Mouse (Mus musculus) embryonic facial prominence, embryonic 15.5 days (tissue): ENCODE results near the gene Ak2. TPM values are rescaled to one million over a fixed set of nuclear protein-coding genes. Genes with fewer than 3 reads are reported as not detected.

ENCODE experiments used
- ATAC-seq: fragments of 200-750 bp; cut with Nextera tagmentation; 2 replicates; pipeline ENCODE4 v1.8.0; 2017; ENCODE audit warnings: low read depth, moderate TSS enrichment; ENCODE audit not compliant: insufficient number of reproducible peaks, low FRiP score, low TSS enrichment
- H3K27ac ChIP-seq: fragments of 300-500 bp; sonication (generic); replicated peaks from 2 replicates; pipeline ENCODE4 v1.5.1; 2015; ENCODE audit warnings: mild to moderate bottlenecking, inconsistent platforms
- H3K27me3 ChIP-seq: fragments of 300-500 bp; sonication (generic); 2 replicates; pipeline ENCODE4 v1.6.1; 2015; ENCODE audit warnings: inconsistent platforms
- H3K36me3 ChIP-seq: fragments of 300-500 bp; sonication (generic); 2 replicates; pipeline ENCODE4 v1.6.1; 2015; ENCODE audit warnings: mild to moderate bottlenecking, inconsistent platforms
- H3K4me1 ChIP-seq: fragments of 300-500 bp; sonication (generic); 2 replicates; pipeline ENCODE4 v1.6.1; 2015; ENCODE audit warnings: inconsistent platforms
- H3K4me2 ChIP-seq: fragments of 300-500 bp; sonication (generic); replicated peaks from 2 replicates; pipeline ENCODE4 v1.6.1; 2015; ENCODE audit warnings: mild to moderate bottlenecking, inconsistent platforms
- H3K4me3 ChIP-seq: fragments of 300-500 bp; sonication (generic); replicated peaks from 2 replicates; pipeline ENCODE4 v1.5.1; 2015; ENCODE audit warnings: mild to moderate bottlenecking, inconsistent platforms
- H3K9ac ChIP-seq: fragments of 300-500 bp; sonication (generic); 2 replicates; pipeline ENCODE4 v1.6.1; 2015; ENCODE audit warnings: inconsistent platforms
- H3K9me3 ChIP-seq: fragments of 300-500 bp; sonication (generic); replicated peaks from 2 replicates; pipeline ENCODE4 v1.6.1; 2016; ENCODE audit warnings: inconsistent platforms
- WGBS: fragments of 180-500 bp; shearing (Covaris S2); methylation state at CpG from one replicate; pipeline ENCODE4 v1.1.7; 2015; 5-methylcytosine and 5-hydroxymethylcytosine counted together
- polyA plus RNA-seq: library from polyadenylated mRNA; unstranded; fragments of >200 nt; fragmentation: Nextera tagmentation; extraction: Ambion mirVana; gene quantifications from 2 replicates; pipeline ENCODE4 v1.2.1, GENCODE M21; 2015

Gene Ak2
- polyA plus RNA-seq, 1 experiment from 2014 or later = 196 TPM

- no peak for ATAC-seq
- 71% methylated on average over 4 of the region's 4 CpGs for WGBS
Observed at GRCm38 (mm10) chr4:128976577-128976976, 15.2 kb upstream of the Ak2 start.

GRCm38 (mm10) chr4:128977217-128977616 lies 14.5 kb upstream of the Ak2 start:
- Histone ChIP-seq H3K9ac (no peak overlapping the region), H3K4me2 (no peak overlapping the region), H3K9me3 (no peaks in the 10 kb centered on the region), H3K4me1 (no peaks in the 10 kb centered on the region), H3K4me3 (no peak overlapping the region), H3K27ac (no peak overlapping the region), H3K27me3 (no peaks in the 10 kb centered on the region), H3K36me3 (no peaks in the 10 kb centered on the region)
- ATAC-seq = no peak
- 58% methylated on average over 3 of the region's 3 CpGs for WGBS

More at GRCm38 (mm10) chr4:128976577-128976976, 15.2 kb upstream of the Ak2 start:
- Histone ChIP-seq H3K4me1 (no peaks in the 10 kb centered on the region), H3K4me3 (no peak overlapping the region), H3K4me2 (no peak overlapping the region), H3K27me3 (no peaks in the 10 kb centered on the region), H3K27ac (no peak overlapping the region), H3K9ac (no peak overlapping the region), H3K36me3 (no peaks in the 10 kb centered on the region), H3K9me3 (no peaks in the 10 kb centered on the region)

- no peak overlapping the region for H3K4me3 ChIP-seq
- WGBS = 39% methylated on average over 1 of the region's 1 CpGs
Observed at GRCm38 (mm10) chr4:128978634-128979033, 13.1 kb upstream of the Ak2 start.

GRCm38 (mm10) chr4:128980890-128981832 lies 10.6 kb upstream of the Ak2 start:
- Histone ChIP-seq H3K36me3 (no peaks in the 10 kb centered on the region), H3K9ac (no peak overlapping the region), H3K4me1 (no peaks in the 10 kb centered on the region), H3K9me3 (no peaks in the 10 kb centered on the region), H3K4me2 (no peak overlapping the region), H3K27me3 (no peaks in the 10 kb centered on the region), H3K4me3 (no peak overlapping the region), H3K27ac (no peak overlapping the region)
- no peak for ATAC-seq
- 71% methylated on average over 12 of the region's 12 CpGs for WGBS

More at GRCm38 (mm10) chr4:128978634-128979033, 13.1 kb upstream of the Ak2 start:
- Histone ChIP-seq H3K4me2 (no peak overlapping the region), H3K27me3 (no peaks in the 10 kb centered on the region), H3K9me3 (no peaks in the 10 kb centered on the region), H3K36me3 (no peaks in the 10 kb centered on the region), H3K9ac (no peak overlapping the region), H3K27ac (no peak overlapping the region), H3K4me1 (no peaks in the 10 kb centered on the region)
- no peak for ATAC-seq

GRCm38 (mm10) chr4:128981833-128982180 lies 10.0 kb upstream of the Ak2 start:
- ATAC-seq = no peak
- 66% methylated on average over 11 of the region's 11 CpGs for WGBS
- Histone ChIP-seq H3K36me3 (no peaks in the 10 kb centered on the region), H3K9ac (no peak overlapping the region), H3K4me2 (no peak overlapping the region), H3K9me3 (no peaks in the 10 kb centered on the region), H3K4me1 (no peaks in the 10 kb centered on the region), H3K27ac (no peak overlapping the region), H3K4me3 (no peak overlapping the region), H3K27me3 (no peaks in the 10 kb centered on the region)

GRCm38 (mm10) chr4:128983151-128983550 lies 8.6 kb upstream of the Ak2 start:
- Histone ChIP-seq H3K9ac (no peak overlapping the region), H3K27me3 (no peaks in the 10 kb centered on the region), H3K36me3 (no peaks in the 10 kb centered on the region), H3K4me1 (no peaks in the 10 kb centered on the region), H3K27ac (no peak overlapping the region), H3K9me3 (no peaks in the 10 kb centered on the region), H3K4me2 (no peak overlapping the region), H3K4me3 (no peak overlapping the region)
- 63% methylated on average over 2 of the region's 2 CpGs for WGBS
- ATAC-seq = no peak

GRCm38 (mm10) chr4:128983656-128984055 lies 8.1 kb upstream of the Ak2 start:
- ATAC-seq = no peak
- 47% methylated on average over 2 of the region's 2 CpGs for WGBS
- Histone ChIP-seq H3K4me3 (no peak overlapping the region), H3K4me1 (no peaks in the 10 kb centered on the region), H3K36me3 (no peaks in the 10 kb centered on the region), H3K4me2 (no peak overlapping the region), H3K27me3 (no peaks in the 10 kb centered on the region), H3K27ac (no peak overlapping the region), H3K9me3 (no peaks in the 10 kb centered on the region), H3K9ac (no peak overlapping the region)

GRCm38 (mm10) chr4:128984600-128984999 lies 7.2 kb upstream of the Ak2 start:
- H3K9ac ChIP-seq = no peak overlapping the region
- WGBS = 65% methylated on average over 3 of the region's 3 CpGs
- no peaks in the 10 kb centered on the region for H3K9me3 ChIP-seq
- no peaks in the 10 kb centered on the region for H3K36me3 ChIP-seq
- H3K4me2 ChIP-seq = no peak overlapping the region
- ATAC-seq = no peak
- no peak overlapping the region for H3K4me3 ChIP-seq
- H3K27ac ChIP-seq = no peak overlapping the region
- H3K27me3 ChIP-seq = no peaks in the 10 kb centered on the region
- H3K4me1 ChIP-seq = no peaks in the 10 kb centered on the region

- no peak overlapping the region for H3K9ac ChIP-seq
- H3K27me3 ChIP-seq = no peaks in the 10 kb centered on the region
- 51% methylated on average over 3 of the region's 3 CpGs for WGBS
- H3K4me1 ChIP-seq = peaks cover 2% of the 10 kb centered on the region
- no peaks in the 10 kb centered on the region for H3K9me3 ChIP-seq
- no peak overlapping the region for H3K27ac ChIP-seq
- H3K4me3 ChIP-seq = no peak overlapping the region
- no peaks in the 10 kb centered on the region for H3K36me3 ChIP-seq
- ATAC-seq = no peak
- H3K4me2 ChIP-seq = no peak overlapping the region
Observed at GRCm38 (mm10) chr4:128988911-128989310, 2.8 kb upstream of the Ak2 start.

- Histone ChIP-seq H3K4me2 (no peak overlapping the region), H3K27ac (no peak overlapping the region), H3K9me3 (no peaks in the 10 kb centered on the region), H3K9ac (no peak overlapping the region), H3K36me3 (no peaks in the 10 kb centered on the region), H3K27me3 (no peaks in the 10 kb centered on the region), H3K4me3 (no peak overlapping the region), H3K4me1 (peaks cover 10% of the 10 kb centered on the region)
- no peak for ATAC-seq
- WGBS = 59% methylated on average over 11 of the region's 11 CpGs
Observed at GRCm38 (mm10) chr4:128989678-128990077, 2.1 kb upstream of the Ak2 start.

GRCm38 (mm10) chr4:128992176-128992575 lies 418 bp downstream of the Ak2 start:
- WGBS = 86% methylated on average over 3 of the region's 3 CpGs

More at GRCm38 (mm10) chr4:128992176-128992575, 418 bp downstream of the Ak2 start:
- H3K36me3 ChIP-seq = 0 out of 2 replicates have a peak, but pooled peaks cover 4% of the 10 kb centered on the region
- H3K9ac ChIP-seq = no peak overlapping the region
- H3K4me1 ChIP-seq = peaks cover 19% of the 10 kb centered on the region
- no peak for ATAC-seq
- H3K4me2 ChIP-seq = no peak overlapping the region
- no peak overlapping the region for H3K4me3 ChIP-seq
- H3K27ac ChIP-seq = peak overlapping the region; percentile 48; the same call in 1 of the 2 replicates
- no peaks in the 10 kb centered on the region for H3K9me3 ChIP-seq
- no peaks in the 10 kb centered on the region for H3K27me3 ChIP-seq
